Mouse (Mus musculus): Measurements from ENCODE around the gene Uqcc3.

GRCm38 (mm10) chr19:8848356-8848755 is 32.4 kb downstream of the Uqcc3 start:
- TF ChIP-seq CTCF (IDR thresholded peaks at IDR 0.05; ENCODE audit: low read depth, low read length) (no peak), GATA1 (IDR thresholded peaks at IDR 0.05; ENCODE audit: borderline replicate concordance, low read length) (no peak), GATA2 (IDR thresholded peaks at IDR 0.05; ENCODE audit: borderline replicate concordance, low read depth, low read length) (no peak), TAL1 (conservative IDR thresholded peaks at IDR 0.05; ENCODE audit: low read depth, low read length) (no peak), POLR2AphosphoS5 (IDR thresholded peaks at IDR 0.05; ENCODE audit: insufficient replicate concordance, low read depth, low read length) (no peak)

All from G1E (cell line).